Mouse (Mus musculus): ENCODE data around the gene Ank3. TPM values are rescaled to one million over a fixed set of nuclear protein-coding genes. Genes with fewer than 3 reads are reported as not detected.
A peak's percentile ranks its signal among the peaks of the same experiment; 100 is the strongest.

The Ank3 gene
- polyA plus RNA-seq, 1 experiment from 2014 or later = 24.7 TPM

DNA sequence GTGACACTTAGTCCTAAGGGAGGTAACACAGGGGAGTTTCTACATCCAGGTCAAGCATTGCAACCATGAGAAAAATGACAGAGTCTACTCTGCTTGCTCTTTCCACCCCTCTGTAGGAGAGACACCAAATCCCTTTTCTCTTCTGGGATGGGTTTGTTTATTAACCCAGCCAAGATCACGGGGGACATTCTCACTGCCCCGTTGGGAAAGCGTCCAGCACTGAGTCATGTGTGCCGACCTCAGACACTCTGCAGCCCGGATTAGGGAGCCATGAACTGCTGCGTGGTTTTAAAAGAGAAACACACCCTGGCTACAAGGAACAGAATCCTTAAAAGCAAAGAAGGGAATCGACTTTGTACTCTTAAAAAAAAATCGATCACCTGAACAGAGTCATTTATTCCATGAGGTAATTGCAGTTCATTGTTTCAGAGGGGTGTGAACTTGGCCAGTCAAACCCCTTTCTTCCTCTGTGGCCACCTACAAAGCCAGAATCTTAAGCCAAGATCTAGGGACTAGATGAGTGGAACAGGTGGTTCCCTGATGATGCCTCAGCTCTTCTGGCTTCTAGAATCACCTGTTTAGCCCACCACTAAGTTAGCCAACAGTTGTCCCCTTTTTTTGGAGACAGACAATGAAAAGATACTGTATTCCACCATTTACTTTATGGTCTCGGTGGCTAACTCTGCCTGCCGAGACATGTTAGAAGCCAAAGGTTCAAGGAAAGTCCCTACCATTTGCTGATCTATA is 518.3 kb downstream of the Ank3 start:
- Histone ChIP-seq H3K9me3 (ENCODE audit: control insufficient read depth, low read length) (no peaks in the 10 kb centered on the region), H3K36me3 (ENCODE audit: control insufficient read depth, insufficient read depth, low read length) (no peaks in the 10 kb centered on the region), H3K27me3 (replicated peaks; ENCODE audit: control insufficient read depth, insufficient read depth, low read length) (no peaks in the 10 kb centered on the region), H3K4me2 (ENCODE audit: low read length) (no peak overlapping the region), H3K27ac (ENCODE audit: low read depth) (0 out of 2 replicates have a peak overlapping the region, but pooled peaks have one; percentile 22), H3K4me1 (replicated peaks; ENCODE audit: control insufficient read depth, insufficient read depth, low read length) (no peaks in the 10 kb centered on the region), H3K9ac (ENCODE audit: low read length) (no peak overlapping the region), H3K4me3 (ENCODE audit: low read depth, low read length) (no peak overlapping the region)
- DNase-seq (ENCODE audit: low spot score) (no peak), ATAC-seq (replicated peaks; ENCODE audit: low FRiP score, low TSS enrichment, low read depth) (0 out of 2 replicates have a peak, but pooled peaks have one; percentile 30)
- WGBS = 54% methylated on average over 10 of the region's 10 CpGs

DNA sequence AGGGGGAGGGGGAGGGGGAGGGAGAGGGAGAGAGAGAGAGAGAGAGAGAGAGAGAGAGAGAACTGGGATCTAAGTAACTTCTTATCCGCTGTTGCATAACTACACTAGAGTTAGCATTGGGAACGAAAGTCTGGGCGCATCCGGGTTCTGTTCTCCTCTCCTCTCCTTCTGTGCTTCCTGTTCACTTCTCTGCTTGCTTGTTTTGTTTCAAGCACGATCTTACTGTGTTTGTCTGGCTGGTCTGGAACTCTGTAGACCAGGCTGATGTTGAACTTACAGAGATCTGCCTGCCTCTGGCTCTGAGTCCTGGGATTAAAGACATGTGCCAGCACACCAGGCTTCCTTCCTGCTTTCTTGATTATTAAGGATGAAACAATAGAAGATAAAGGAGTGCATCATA is 519.1 kb downstream of the Ank3 start:
- no peaks in the 10 kb centered on the region for H3K9me3 ChIP-seq (ENCODE audit: control insufficient read depth, low read length)
- H3K9ac ChIP-seq (ENCODE audit: low read length) = no peak overlapping the region
- no peak overlapping the region for H3K4me2 ChIP-seq (ENCODE audit: low read length)
- no peak for ATAC-seq (replicated peaks; ENCODE audit: low FRiP score, low TSS enrichment, low read depth)
- H3K27ac ChIP-seq (ENCODE audit: low read depth) = no peak overlapping the region
- H3K4me1 ChIP-seq (replicated peaks; ENCODE audit: control insufficient read depth, insufficient read depth, low read length) = no peaks in the 10 kb centered on the region
- no peak overlapping the region for H3K4me3 ChIP-seq (ENCODE audit: low read depth, low read length)
- no peaks in the 10 kb centered on the region for H3K27me3 ChIP-seq (replicated peaks; ENCODE audit: control insufficient read depth, insufficient read depth, low read length)
- H3K36me3 ChIP-seq (ENCODE audit: control insufficient read depth, insufficient read depth, low read length) = no peaks in the 10 kb centered on the region
- no peak for DNase-seq (ENCODE audit: low spot score)
- WGBS = 84% methylated on average over 5 of the region's 5 CpGs

DNA sequence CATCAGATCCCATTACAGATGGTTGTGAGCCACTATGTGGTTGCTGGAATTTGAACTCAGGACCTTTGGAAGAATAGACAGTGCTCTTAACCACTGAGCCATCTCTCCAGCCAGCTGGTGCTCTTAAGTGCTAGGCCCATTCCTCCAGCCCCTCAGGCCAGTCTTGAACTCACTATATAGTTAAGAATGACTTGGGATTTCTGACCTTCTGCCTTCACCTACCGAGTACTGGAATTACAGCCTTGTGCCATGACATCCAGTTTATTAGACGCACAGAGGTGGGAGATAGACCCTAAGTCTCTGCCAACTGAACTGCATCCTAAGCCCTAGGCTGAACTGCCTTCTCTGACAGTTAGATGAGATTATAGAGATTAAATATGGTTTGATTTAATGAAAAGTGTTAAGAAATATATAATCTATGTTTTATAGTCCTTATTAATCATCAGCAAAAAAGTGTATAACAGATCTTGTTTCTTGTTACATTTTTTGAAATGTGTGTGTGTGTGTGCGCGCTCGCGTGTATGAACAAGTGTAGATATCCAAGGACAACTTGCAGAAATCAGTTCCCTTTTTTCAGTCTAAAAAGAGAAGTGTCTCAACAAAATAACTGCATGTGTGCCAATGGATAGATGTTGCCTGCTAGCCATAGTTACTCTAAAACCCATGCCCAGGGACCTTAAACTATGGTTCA is 520.0 kb downstream of the Ank3 start:
- H3K9ac ChIP-seq (ENCODE audit: low read length) = no peak overlapping the region
- no peak overlapping the region for H3K4me3 ChIP-seq (ENCODE audit: low read depth, low read length)
- H3K36me3 ChIP-seq (ENCODE audit: control insufficient read depth, insufficient read depth, low read length) = no peaks in the 10 kb centered on the region
- DNase-seq (ENCODE audit: low spot score) = no peak
- no peak for ATAC-seq (replicated peaks; ENCODE audit: low FRiP score, low TSS enrichment, low read depth)
- H3K9me3 ChIP-seq (ENCODE audit: control insufficient read depth, low read length) = no peaks in the 10 kb centered on the region
- no peaks in the 10 kb centered on the region for H3K4me1 ChIP-seq (replicated peaks; ENCODE audit: control insufficient read depth, insufficient read depth, low read length)
- H3K27ac ChIP-seq (ENCODE audit: low read depth) = no peak overlapping the region
- H3K4me2 ChIP-seq (ENCODE audit: low read length) = no peak overlapping the region
- 96% methylated on average over 6 of the region's 6 CpGs for WGBS
- H3K27me3 ChIP-seq (replicated peaks; ENCODE audit: control insufficient read depth, insufficient read depth, low read length) = no peaks in the 10 kb centered on the region

DNA sequence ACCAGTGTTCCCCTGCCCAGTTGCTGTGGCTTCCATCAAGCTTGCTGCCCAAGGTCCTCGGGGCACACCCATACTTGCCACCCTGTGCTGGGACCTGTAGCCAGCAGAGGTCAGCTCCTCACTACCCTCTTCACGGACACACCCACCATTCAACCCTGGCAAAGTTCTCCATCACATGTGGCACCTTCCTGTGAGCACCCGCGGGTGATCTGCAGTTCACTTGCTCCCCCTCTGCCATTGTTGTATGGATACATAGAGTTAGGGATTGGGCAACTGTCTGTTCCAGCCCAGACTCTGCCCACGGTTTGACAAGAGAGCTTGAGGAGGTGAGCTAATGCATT is 520.5 kb downstream of the Ank3 start:
- Histone ChIP-seq H3K27ac (ENCODE audit: low read depth) (no peak overlapping the region), H3K36me3 (ENCODE audit: control insufficient read depth, insufficient read depth, low read length) (no peaks in the 10 kb centered on the region), H3K4me1 (replicated peaks; ENCODE audit: control insufficient read depth, insufficient read depth, low read length) (0 out of 2 replicates have a peak, but pooled peaks cover under 1% of the 10 kb centered on the region), H3K4me2 (ENCODE audit: low read length) (no peak overlapping the region), H3K4me3 (ENCODE audit: low read depth, low read length) (no peak overlapping the region), H3K9me3 (ENCODE audit: control insufficient read depth, low read length) (no peaks in the 10 kb centered on the region), H3K9ac (ENCODE audit: low read length) (no peak overlapping the region), H3K27me3 (replicated peaks; ENCODE audit: control insufficient read depth, insufficient read depth, low read length) (no peaks in the 10 kb centered on the region)
- DNase-seq (ENCODE audit: low spot score) = no peak
- ATAC-seq (replicated peaks; ENCODE audit: low FRiP score, low TSS enrichment, low read depth) = no peak
- 89% methylated on average over 5 of the region's 5 CpGs for WGBS

DNA sequence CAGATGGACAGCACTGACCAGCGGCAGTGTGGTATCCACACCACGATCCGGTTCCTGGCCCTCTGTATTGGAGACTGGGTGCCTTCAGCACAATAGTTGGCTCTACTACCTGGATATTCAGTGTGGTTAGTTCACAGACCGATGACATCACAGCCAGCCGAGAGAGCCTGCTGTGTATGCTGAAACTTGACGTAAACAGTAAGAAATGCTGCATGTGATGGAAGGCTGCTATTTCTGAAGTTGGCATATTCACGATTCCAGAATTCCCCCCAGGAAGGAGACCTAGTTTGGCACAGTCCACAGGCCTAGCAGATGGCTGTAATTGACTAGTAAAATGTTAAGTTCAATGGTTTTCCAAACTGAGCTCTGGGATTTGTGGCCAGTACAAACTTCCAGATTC is 521.2 kb downstream of the Ank3 start:
- Histone ChIP-seq H3K9me3 (ENCODE audit: control insufficient read depth, low read length) (no peaks in the 10 kb centered on the region), H3K36me3 (ENCODE audit: control insufficient read depth, insufficient read depth, low read length) (no peaks in the 10 kb centered on the region), H3K27ac (ENCODE audit: low read depth) (no peak overlapping the region), H3K4me3 (ENCODE audit: low read depth, low read length) (no peak overlapping the region), H3K4me1 (replicated peaks; ENCODE audit: control insufficient read depth, insufficient read depth, low read length) (peaks cover 5% of the 10 kb centered on the region; the same call in 1 of the 2 replicates), H3K27me3 (replicated peaks; ENCODE audit: control insufficient read depth, insufficient read depth, low read length) (no peaks in the 10 kb centered on the region), H3K9ac (ENCODE audit: low read length) (no peak overlapping the region), H3K4me2 (ENCODE audit: low read length) (no peak overlapping the region)
- WGBS = 68% methylated on average over 7 of the region's 7 CpGs
- DNase-seq (ENCODE audit: low spot score) = no peak
- no peak for ATAC-seq (replicated peaks; ENCODE audit: low FRiP score, low TSS enrichment, low read depth)

DNA sequence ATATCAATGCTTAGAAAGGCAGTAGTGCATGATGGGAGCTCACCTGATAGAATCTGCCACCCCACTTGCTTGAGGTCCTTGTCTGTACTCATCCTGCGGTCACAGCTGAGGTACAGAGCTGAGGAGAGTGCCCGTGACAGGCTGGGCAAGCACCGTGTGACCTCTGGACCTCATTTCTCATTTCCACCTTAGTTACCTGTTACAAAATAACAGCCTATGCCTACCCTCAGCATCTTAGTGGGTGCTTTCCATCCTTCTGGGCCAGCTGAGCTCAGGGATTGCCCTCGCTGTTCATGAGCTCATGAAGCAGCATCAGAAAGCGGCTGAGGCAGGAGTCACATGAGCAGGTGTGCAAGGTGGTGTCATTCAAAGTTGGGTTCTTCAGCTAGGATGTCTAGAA is 523.5 kb downstream of the Ank3 start:
- Histone ChIP-seq H3K9me3 (ENCODE audit: control insufficient read depth, low read length) (no peaks in the 10 kb centered on the region), H3K9ac (ENCODE audit: low read length) (no peak overlapping the region), H3K4me3 (ENCODE audit: low read depth, low read length) (no peak overlapping the region), H3K27me3 (replicated peaks; ENCODE audit: control insufficient read depth, insufficient read depth, low read length) (no peaks in the 10 kb centered on the region), H3K27ac (ENCODE audit: low read depth) (no peak overlapping the region), H3K36me3 (ENCODE audit: control insufficient read depth, insufficient read depth, low read length) (no peaks in the 10 kb centered on the region), H3K4me2 (ENCODE audit: low read length) (no peak overlapping the region), H3K4me1 (replicated peaks; ENCODE audit: control insufficient read depth, insufficient read depth, low read length) (peaks cover 21% of the 10 kb centered on the region)
- ATAC-seq (replicated peaks; ENCODE audit: low FRiP score, low TSS enrichment, low read depth) (no peak), DNase-seq (ENCODE audit: low spot score) (no peak)
- 93% methylated on average over 5 of the region's 5 CpGs for WGBS

DNA sequence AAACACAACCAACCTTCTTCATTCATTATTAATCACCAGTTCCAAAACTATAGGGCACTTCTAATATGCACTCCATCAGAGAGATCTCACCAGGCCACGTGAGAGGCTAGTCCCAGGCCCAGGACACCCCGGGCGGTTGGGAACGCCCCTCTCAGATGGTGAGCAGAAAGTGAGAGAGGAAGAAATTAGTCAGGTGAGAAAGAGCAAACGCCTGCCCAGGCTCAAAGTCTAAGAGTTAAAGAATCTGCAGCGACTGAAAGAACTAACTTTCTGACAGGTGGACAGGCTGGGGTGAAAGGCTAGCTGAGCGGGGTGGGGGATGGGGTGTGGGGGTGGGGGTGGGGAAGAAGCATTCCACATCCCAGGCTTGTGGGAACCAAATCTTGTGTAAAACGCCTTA is 525.2 kb downstream of the Ank3 start:
- Histone ChIP-seq H3K4me1 (replicated peaks; ENCODE audit: control insufficient read depth, insufficient read depth, low read length) (peaks cover 27% of the 10 kb centered on the region), H3K4me3 (ENCODE audit: low read depth, low read length) (no peak overlapping the region), H3K27ac (ENCODE audit: low read depth) (no peak overlapping the region), H3K9me3 (ENCODE audit: control insufficient read depth, low read length) (no peaks in the 10 kb centered on the region), H3K4me2 (ENCODE audit: low read length) (peak overlapping the region; percentile 68; the same call in 1 of the 2 replicates), H3K36me3 (ENCODE audit: control insufficient read depth, insufficient read depth, low read length) (no peaks in the 10 kb centered on the region), H3K9ac (ENCODE audit: low read length) (no peak overlapping the region), H3K27me3 (replicated peaks; ENCODE audit: control insufficient read depth, insufficient read depth, low read length) (no peaks in the 10 kb centered on the region)
- ATAC-seq (replicated peaks; ENCODE audit: low FRiP score, low TSS enrichment, low read depth) (no peak), DNase-seq (ENCODE audit: low spot score) (no peak)
- WGBS = 9% methylated on average over 8 of the region's 8 CpGs

DNA sequence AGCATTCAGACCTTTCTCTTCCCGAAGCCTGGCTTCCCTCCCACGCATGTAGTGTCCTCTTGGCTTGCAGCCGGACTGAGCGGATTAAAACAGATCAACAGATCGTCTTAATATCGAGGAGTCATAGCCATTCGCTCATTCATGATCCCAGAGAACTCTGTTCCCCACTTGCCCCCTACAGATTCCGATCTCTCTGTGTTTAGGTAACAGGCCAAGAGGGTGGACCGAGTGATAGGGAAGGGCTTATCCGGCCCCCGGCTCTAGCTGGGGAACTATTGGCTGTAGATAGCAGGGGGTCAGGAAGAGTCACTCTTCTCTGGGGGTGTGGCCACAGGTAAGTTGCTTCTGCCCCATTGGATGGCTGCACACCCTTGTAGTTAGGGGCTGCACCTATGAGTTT is 525.7 kb downstream of the Ank3 start:
- Histone ChIP-seq H3K36me3 (ENCODE audit: control insufficient read depth, insufficient read depth, low read length) (no peaks in the 10 kb centered on the region), H3K27ac (ENCODE audit: low read depth) (peak overlapping the region; percentile 79; the same call in 1 of the 2 replicates), H3K9me3 (ENCODE audit: control insufficient read depth, low read length) (no peaks in the 10 kb centered on the region), H3K4me1 (replicated peaks; ENCODE audit: control insufficient read depth, insufficient read depth, low read length) (peaks cover 27% of the 10 kb centered on the region), H3K4me3 (ENCODE audit: low read depth, low read length) (peak overlapping the region; percentile 38), H3K9ac (ENCODE audit: low read length) (no peak overlapping the region), H3K27me3 (replicated peaks; ENCODE audit: control insufficient read depth, insufficient read depth, low read length) (no peaks in the 10 kb centered on the region), H3K4me2 (ENCODE audit: low read length) (peak overlapping the region; percentile 68)
- DNase-seq (ENCODE audit: low spot score) = peak; percentile 72
- ATAC-seq (replicated peaks; ENCODE audit: low FRiP score, low TSS enrichment, low read depth) = peak; percentile 81
- 8% methylated on average over 11 of the region's 11 CpGs for WGBS

Measured in intestine, embryonic 14.5 days (tissue).